Comparison of ENCODE assay signal across 15 mouse cellular contexts in genomic region chr4:137752471-137752870, GRCm38 (mm10). TPM values are rescaled to one million over a fixed set of nuclear protein-coding genes. Genes with fewer than 3 reads are reported as not detected.
A peak's percentile ranks its signal among the peaks of the same experiment; 100 is the strongest.
DNase-seq lines count a peak whose midpoint lies in the region; ATAC-seq and TF ChIP-seq lines count a peak whose summit lies in the region.
"Had no signal": no experiment of that assay in that cellular context is flagged by ENCODE, and none has a peak within 500 bp of the region (broad histone marks: within the 10 kb centered on the region; RNA-seq: fewer than 3 reads in every experiment).

No protein-coding gene starts in this region.

- no peak overlapping the region for H3K4me3 ChIP-seq in embryonic facial prominence, embryonic 12.5 days
- no peak overlapping the region for H3K4me3 ChIP-seq in embryonic facial prominence, embryonic 10.5 days
- no peak overlapping the region for H3K4me3 ChIP-seq in midbrain, embryonic 10.5 days
- H3K4me3 ChIP-seq in midbrain, embryonic 15.5 days: no peak overlapping the region
- H3K4me3 ChIP-seq in limb, embryonic 13.5 days: no peak overlapping the region
- 0 out of 2 replicates have a peak overlapping the region, but pooled peaks have one; percentile 11 for H3K4me3 ChIP-seq in liver, postnatal 0 days (ENCODE audit: low read depth, low read length)
- H3K4me3 ChIP-seq: gastrocnemius, adult 2 months; neural tube, embryonic 12.5 days had no signal

- H3K27me3 ChIP-seq in embryonic facial prominence, embryonic 12.5 days: no peaks in the 10 kb centered on the region
- H3K27me3 ChIP-seq in embryonic facial prominence, embryonic 10.5 days (replicated peaks; ENCODE audit: low read depth, poor library complexity, severe bottlenecking): 0 out of 2 replicates have a peak, but pooled peaks cover 5% of the 10 kb centered on the region
- no peaks in the 10 kb centered on the region for H3K27me3 ChIP-seq in midbrain, embryonic 10.5 days (ENCODE audit: low read depth, poor library complexity, severe bottlenecking)
- no peaks in the 10 kb centered on the region for H3K27me3 ChIP-seq in midbrain, embryonic 15.5 days (replicated peaks)
- no peaks in the 10 kb centered on the region for H3K27me3 ChIP-seq in limb, embryonic 13.5 days
- H3K27me3 ChIP-seq in liver, postnatal 0 days (ENCODE audit: insufficient read depth, low read length): no peaks in the 10 kb centered on the region
- H3K27me3 ChIP-seq: neural tube, embryonic 12.5 days had no signal

- no peak for TF ChIP-seq EP300 in liver, postnatal 0 days (IDR thresholded peaks at IDR 0.05; ENCODE audit: low read depth)

- ATAC-seq in embryonic facial prominence, embryonic 12.5 days (ENCODE audit: insufficient number of reproducible peaks, insufficient read depth, low FRiP score, low TSS enrichment): peak; percentile 32; the same call in 1 of the 2 replicates
- ATAC-seq in midbrain, embryonic 15.5 days (replicated peaks): no peak
- ATAC-seq in limb, embryonic 13.5 days (ENCODE audit: low FRiP score, low read depth): no peak
- peak; percentile 24 for ATAC-seq in liver, postnatal 0 days
- ATAC-seq: forebrain, embryonic 16.5 days; intestine, postnatal 0 days had no signal

- peak overlapping the region; percentile 25; the same call in 1 of the 2 replicates for H3K27ac ChIP-seq in embryonic facial prominence, embryonic 12.5 days
- no peak overlapping the region; the same call in 1 of the 2 replicates for H3K27ac ChIP-seq in embryonic facial prominence, embryonic 10.5 days (replicated peaks)
- 0 out of 2 replicates have a peak overlapping the region, but pooled peaks have one; percentile 61 for H3K27ac ChIP-seq in midbrain, embryonic 10.5 days (replicated peaks)
- no peak overlapping the region for H3K27ac ChIP-seq in midbrain, embryonic 15.5 days
- H3K27ac ChIP-seq in limb, embryonic 13.5 days: no peak overlapping the region
- peak overlapping the region; percentile 92 for H3K27ac ChIP-seq in liver, postnatal 0 days (ENCODE audit: low read depth)
- H3K27ac ChIP-seq: gastrocnemius, adult 2 months; hindbrain, embryonic 14.5 days; neural tube, embryonic 12.5 days had no signal

- H3K9me3 ChIP-seq in embryonic facial prominence, embryonic 12.5 days: no peaks in the 10 kb centered on the region
- no peaks in the 10 kb centered on the region for H3K9me3 ChIP-seq in embryonic facial prominence, embryonic 10.5 days
- H3K9me3 ChIP-seq in midbrain, embryonic 10.5 days (replicated peaks): no peaks in the 10 kb centered on the region
- H3K9me3 ChIP-seq in midbrain, embryonic 15.5 days: no peaks in the 10 kb centered on the region
- no peaks in the 10 kb centered on the region for H3K9me3 ChIP-seq in limb, embryonic 13.5 days
- no peaks in the 10 kb centered on the region for H3K9me3 ChIP-seq in liver, postnatal 0 days (ENCODE audit: low read length)
- H3K9me3 ChIP-seq: neural tube, embryonic 12.5 days had no signal

- no peak overlapping the region for H3K4me2 ChIP-seq in embryonic facial prominence, embryonic 12.5 days (replicated peaks)
- no peak overlapping the region for H3K4me2 ChIP-seq in midbrain, embryonic 15.5 days
- H3K4me2 ChIP-seq in limb, embryonic 13.5 days (replicated peaks): 0 out of 2 replicates have a peak overlapping the region, but pooled peaks have one; percentile 7
- peak overlapping the region; percentile 62 for H3K4me2 ChIP-seq in liver, postnatal 0 days (ENCODE audit: low read depth, low read length)
- H3K4me2 ChIP-seq: hindbrain, embryonic 14.5 days; neural tube, embryonic 12.5 days had no signal

- no peak for DNase-seq in embryonic facial prominence, embryonic 10.5 days (ENCODE audit: low spot score)
- DNase-seq in midbrain, embryonic 10.5 days (ENCODE audit: low spot score): no peak
- peak; percentile 55 for DNase-seq in liver, postnatal 0 days
- no peak for DNase-seq in gastrocnemius, adult 18-20 months (ENCODE audit: low spot score)
- DNase-seq: cerebellum, adult 8-10 months; thymus, postnatal 36 days had no signal

- TF ChIP-seq CTCF in liver, postnatal 0 days (IDR thresholded peaks at IDR 0.05; ENCODE audit: low read depth): no peak

- H3K36me3 ChIP-seq in embryonic facial prominence, embryonic 12.5 days: no peaks in the 10 kb centered on the region
- H3K36me3 ChIP-seq in embryonic facial prominence, embryonic 10.5 days (replicated peaks): no peaks in the 10 kb centered on the region
- peaks cover 9% of the 10 kb centered on the region for H3K36me3 ChIP-seq in midbrain, embryonic 10.5 days
- no peaks in the 10 kb centered on the region for H3K36me3 ChIP-seq in midbrain, embryonic 15.5 days (replicated peaks)
- no peaks in the 10 kb centered on the region for H3K36me3 ChIP-seq in limb, embryonic 13.5 days
- H3K36me3 ChIP-seq in liver, postnatal 0 days (replicated peaks; ENCODE audit: insufficient read depth, low read length): 0 out of 2 replicates have a peak, but pooled peaks cover 2% of the 10 kb centered on the region
- H3K36me3 ChIP-seq: neural tube, embryonic 12.5 days had no signal

- peaks cover 30% of the 10 kb centered on the region for H3K4me1 ChIP-seq in embryonic facial prominence, embryonic 12.5 days
- peaks cover 52% of the 10 kb centered on the region for H3K4me1 ChIP-seq in embryonic facial prominence, embryonic 10.5 days
- H3K4me1 ChIP-seq in midbrain, embryonic 10.5 days: peaks cover 19% of the 10 kb centered on the region
- peaks cover 6% of the 10 kb centered on the region; the same call in 1 of the 2 replicates for H3K4me1 ChIP-seq in midbrain, embryonic 15.5 days
- peaks cover 44% of the 10 kb centered on the region for H3K4me1 ChIP-seq in limb, embryonic 13.5 days
- peaks cover 27% of the 10 kb centered on the region for H3K4me1 ChIP-seq in liver, postnatal 0 days (ENCODE audit: insufficient read depth)
- H3K4me1 ChIP-seq: neural tube, embryonic 12.5 days had no signal

- H3K9ac ChIP-seq in embryonic facial prominence, embryonic 12.5 days: no peak overlapping the region
- no peak overlapping the region for H3K9ac ChIP-seq in midbrain, embryonic 15.5 days
- no peak overlapping the region for H3K9ac ChIP-seq in limb, embryonic 13.5 days
- 0 out of 2 replicates have a peak overlapping the region, but pooled peaks have one; percentile 31 for H3K9ac ChIP-seq in liver, postnatal 0 days (replicated peaks)
- H3K9ac ChIP-seq: hindbrain, embryonic 14.5 days; neural tube, embryonic 12.5 days had no signal

- WGBS in embryonic facial prominence, embryonic 12.5 days: 57% methylated on average over 15 of the region's 15 CpGs
- WGBS in embryonic facial prominence, embryonic 10.5 days: 75% methylated on average over 15 of the region's 15 CpGs
- WGBS in midbrain, embryonic 10.5 days: 89% methylated on average over 15 of the region's 15 CpGs
- 76% methylated on average over 15 of the region's 15 CpGs for WGBS in midbrain, embryonic 15.5 days
- 61% methylated on average over 15 of the region's 15 CpGs for WGBS in limb, embryonic 13.5 days
- WGBS in liver, postnatal 0 days (ENCODE audit: insufficient replicate concordance): 62% methylated on average over 15 of the region's 15 CpGs

RNA-seq across cellular contexts. Expression of gene Alpl, which starts 43.7 kb away (rescaled TPM):
- 23.0 and 23.7 TPM in 2 replicates for polyA plus RNA-seq in embryonic facial prominence, embryonic 12.5 days (2016; fragmentation: Nextera tagmentation; extraction: Ambion mirVana)
- polyA plus RNA-seq in embryonic facial prominence, embryonic 10.5 days (2016; fragmentation: Nextera tagmentation; extraction: Ambion mirVana): 12.9 and 18.7 TPM in 2 replicates
- 34.2 and 38.6 TPM in 2 replicates for polyA plus RNA-seq in midbrain, embryonic 10.5 days (2016; fragmentation: Nextera tagmentation; extraction: Ambion mirVana)
- polyA plus RNA-seq in midbrain, embryonic 15.5 days (2015; fragmentation: Nextera tagmentation; extraction: Ambion mirVana): 8.8 and 9.6 TPM in 2 replicates
- polyA plus RNA-seq in limb, embryonic 13.5 days (2015; fragmentation: Nextera tagmentation; extraction: Ambion mirVana): 12.0 and 15.3 TPM in 2 replicates
- 14.7 and 18.7 TPM in 2 replicates for polyA plus RNA-seq in liver, postnatal 0 days (2015; fragmentation: Nextera tagmentation; extraction: Ambion mirVana)
- 10 to 100 TPM; 22.5 to 22.9 TPM for total RNA-seq in gastrocnemius, adult 18-20 months (2021)
- total RNA-seq: granulocyte monocyte progenitor cell, adult 5-6 weeks had no signal

Comparison
In these comparisons a context has a peak if more than half of its experiments do, and no peak if none do; other contexts are left out.
1. H3K27ac ChIP-seq: peak in embryonic facial prominence, embryonic 12.5 days (single experiment), midbrain, embryonic 10.5 days (single experiment) and liver, postnatal 0 days (single experiment); none in embryonic facial prominence, embryonic 10.5 days (single experiment), midbrain, embryonic 15.5 days (single experiment) and limb, embryonic 13.5 days (single experiment).
2. ATAC-seq: peak in embryonic facial prominence, embryonic 12.5 days (single experiment) and liver, postnatal 0 days (single experiment); none in midbrain, embryonic 15.5 days (single experiment) and limb, embryonic 13.5 days (single experiment).
3. H3K4me2 ChIP-seq: peak in limb, embryonic 13.5 days (single experiment) and liver, postnatal 0 days (single experiment); none in embryonic facial prominence, embryonic 12.5 days (single experiment) and midbrain, embryonic 15.5 days (single experiment).